Mouse (Mus musculus): ENCODE results near the gene Mfn2. TPM values are rescaled to one million over a fixed set of nuclear protein-coding genes. Genes with fewer than 3 reads are reported as not detected.

Gene Mfn2
- polyA plus RNA-seq, 1 experiment from 2014 or later, result 45.4 TPM

DNA sequence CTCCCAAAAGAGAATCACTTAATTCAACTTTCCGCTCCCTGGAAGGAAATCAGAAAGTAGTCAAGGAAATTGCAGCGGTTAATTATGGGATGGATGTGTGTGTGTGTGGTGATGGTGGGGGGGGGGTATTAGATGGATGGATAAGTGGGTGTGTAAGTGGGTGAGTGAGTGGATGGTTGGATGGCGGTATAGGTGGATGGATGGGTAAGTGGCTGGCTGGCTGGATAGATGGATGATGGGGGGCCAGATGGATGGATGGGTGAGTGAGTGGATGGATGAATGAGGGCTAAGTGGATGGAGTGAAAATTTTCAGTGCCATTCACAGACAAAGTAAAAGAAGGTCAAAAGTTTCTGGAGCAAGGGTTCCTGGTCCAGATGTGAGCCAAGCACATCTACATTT is 32.5 kb upstream of the Mfn2 start:
- WGBS, result 51% methylated on average over 3 of the region's 3 CpGs
- ATAC-seq (ENCODE audit: low FRiP score, low TSS enrichment), result no peak
- peak overlapping the region; percentile 72 for H3K9ac ChIP-seq (replicated peaks; ENCODE audit: low read length)

DNA sequence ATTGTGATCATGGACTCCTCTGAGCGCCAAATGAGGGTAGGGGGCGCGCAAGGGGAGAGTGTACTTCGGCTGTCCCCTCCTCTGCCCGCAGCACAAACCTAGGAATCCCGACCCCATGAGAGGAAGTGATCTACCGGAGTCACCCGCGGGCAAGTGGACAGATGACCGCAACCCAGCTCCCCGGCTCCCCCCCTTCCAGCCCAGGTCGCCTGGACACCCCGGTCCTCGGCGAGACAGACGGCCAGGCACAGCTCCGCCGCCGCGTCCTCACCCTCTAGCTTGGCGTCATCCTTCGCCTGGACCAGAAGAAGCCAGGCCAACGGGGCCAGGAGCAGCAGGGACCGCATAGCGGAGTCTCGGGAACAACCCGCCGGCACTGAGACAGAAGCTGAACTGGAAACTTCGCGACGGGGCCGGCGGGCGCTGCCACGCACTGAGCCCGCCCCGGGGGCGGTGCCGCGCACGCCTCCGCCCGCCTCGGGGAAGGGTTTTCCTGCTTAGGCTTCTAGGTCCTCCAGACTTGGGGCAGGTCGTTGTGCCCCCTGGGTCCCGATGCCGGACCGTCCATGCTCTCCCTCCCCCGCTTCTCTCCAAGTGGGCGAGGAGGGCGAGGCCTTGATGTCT is 31.9 kb upstream of the Mfn2 start, which contains the start of gene Plod1:
Plod1 (minus strand) TSS at position 437 of the 624 bp plus-strand sequence.
- H3K27me3 ChIP-seq (ENCODE audit: insufficient read depth, low read length), result no peaks in the 10 kb centered on the region
- H3K4me3 ChIP-seq (ENCODE audit: low read length), result peak within 1 kb of the TSS; percentile 63
- H3K4me1 ChIP-seq (ENCODE audit: insufficient read depth, low read length), result peaks cover 49% of the 10 kb centered on the region
- peak within 1 kb of the TSS; percentile 69 for H3K4me2 ChIP-seq (replicated peaks; ENCODE audit: low read depth, low read length)
- no peaks in the 10 kb centered on the region for H3K9me3 ChIP-seq (ENCODE audit: low read length)
- H3K36me3 ChIP-seq (ENCODE audit: insufficient read depth, low read length), result no peaks in the 10 kb centered on the region
- peak within 1 kb of the TSS; percentile 72 for H3K9ac ChIP-seq (replicated peaks; ENCODE audit: low read length)
- ATAC-seq (ENCODE audit: low FRiP score, low TSS enrichment), result peak; percentile 69
- 0% methylated on average over 51 of the region's 51 CpGs for WGBS
- peak within 1 kb of the TSS; percentile 67 for H3K27ac ChIP-seq (ENCODE audit: low read length)

More for the DNA sequence above, 32.5 kb upstream of the Mfn2 start:
- Histone ChIP-seq H3K4me1 (ENCODE audit: insufficient read depth, low read length) (peaks cover 54% of the 10 kb centered on the region), H3K9me3 (ENCODE audit: low read length) (no peaks in the 10 kb centered on the region), H3K27ac (ENCODE audit: low read length) (no peak overlapping the region), H3K36me3 (ENCODE audit: insufficient read depth, low read length) (no peaks in the 10 kb centered on the region), H3K27me3 (ENCODE audit: insufficient read depth, low read length) (no peaks in the 10 kb centered on the region), H3K4me3 (ENCODE audit: low read length) (peak overlapping the region; percentile 63), H3K4me2 (replicated peaks; ENCODE audit: low read depth, low read length) (peak overlapping the region; percentile 69)

DNA sequence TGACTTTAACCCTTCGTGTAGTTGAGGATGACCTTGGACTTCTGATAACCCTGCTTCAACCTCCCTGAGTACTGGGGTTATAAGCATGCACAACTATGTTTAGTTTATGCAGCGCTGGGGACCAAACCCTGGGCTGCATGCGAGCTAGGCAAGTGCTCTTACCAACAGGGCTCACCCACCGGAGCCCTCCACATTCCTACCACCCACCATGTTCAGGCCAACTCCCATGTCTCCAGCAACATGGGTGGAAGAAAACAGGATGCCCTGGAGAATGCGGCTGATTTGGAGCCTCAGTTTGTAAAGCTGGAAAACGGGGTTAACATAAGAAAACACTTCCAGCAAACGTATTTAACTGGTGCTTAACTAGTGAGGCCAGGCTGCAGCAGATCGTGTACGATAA is 31.4 kb upstream of the Mfn2 start:
- ATAC-seq (ENCODE audit: low FRiP score, low TSS enrichment), result no peak
- Histone ChIP-seq H3K9me3 (ENCODE audit: low read length) (no peaks in the 10 kb centered on the region), H3K27ac (ENCODE audit: low read length) (no peak overlapping the region), H3K4me3 (ENCODE audit: low read length) (peak overlapping the region; percentile 63), H3K4me2 (replicated peaks; ENCODE audit: low read depth, low read length) (peak overlapping the region; percentile 69), H3K36me3 (ENCODE audit: insufficient read depth, low read length) (no peaks in the 10 kb centered on the region), H3K4me1 (ENCODE audit: insufficient read depth, low read length) (peaks cover 49% of the 10 kb centered on the region), H3K27me3 (ENCODE audit: insufficient read depth, low read length) (no peaks in the 10 kb centered on the region), H3K9ac (replicated peaks; ENCODE audit: low read length) (peak overlapping the region; percentile 72)
- WGBS, result 21% methylated on average over 9 of the region's 9 CpGs

DNA sequence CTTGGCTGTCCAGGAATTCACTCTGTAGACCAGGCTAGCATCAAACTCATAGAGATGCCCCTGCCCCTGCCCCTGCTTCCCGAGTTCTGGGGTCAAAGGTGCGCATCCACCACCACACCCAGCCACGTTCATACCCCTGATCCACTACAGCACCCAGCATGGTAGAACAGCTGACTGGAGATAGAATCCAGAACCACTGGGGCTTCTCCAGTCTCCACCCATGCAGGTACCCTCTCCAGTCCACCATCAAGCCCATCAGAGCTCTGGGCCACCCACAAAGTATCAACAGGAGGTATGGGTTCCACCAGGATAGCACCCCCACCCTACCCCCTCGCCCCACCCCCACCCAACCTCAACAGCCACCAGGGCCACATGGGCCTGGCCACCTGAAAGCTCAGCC is 30.1 kb upstream of the Mfn2 start:
- H3K27me3 ChIP-seq (ENCODE audit: insufficient read depth, low read length), result no peaks in the 10 kb centered on the region
- H3K36me3 ChIP-seq (ENCODE audit: insufficient read depth, low read length), result no peaks in the 10 kb centered on the region
- H3K4me2 ChIP-seq (replicated peaks; ENCODE audit: low read depth, low read length), result no peak overlapping the region
- no peak overlapping the region for H3K27ac ChIP-seq (ENCODE audit: low read length)
- no peak overlapping the region for H3K4me3 ChIP-seq (ENCODE audit: low read length)
- H3K9me3 ChIP-seq (ENCODE audit: low read length), result no peaks in the 10 kb centered on the region
- peaks cover 42% of the 10 kb centered on the region for H3K4me1 ChIP-seq (ENCODE audit: insufficient read depth, low read length)
- H3K9ac ChIP-seq (replicated peaks; ENCODE audit: low read length), result 0 out of 2 replicates have a peak overlapping the region, but pooled peaks have one; percentile 4
- ATAC-seq (ENCODE audit: low FRiP score, low TSS enrichment), result no peak
- WGBS, result 85% methylated on average over 4 of the region's 4 CpGs

DNA sequence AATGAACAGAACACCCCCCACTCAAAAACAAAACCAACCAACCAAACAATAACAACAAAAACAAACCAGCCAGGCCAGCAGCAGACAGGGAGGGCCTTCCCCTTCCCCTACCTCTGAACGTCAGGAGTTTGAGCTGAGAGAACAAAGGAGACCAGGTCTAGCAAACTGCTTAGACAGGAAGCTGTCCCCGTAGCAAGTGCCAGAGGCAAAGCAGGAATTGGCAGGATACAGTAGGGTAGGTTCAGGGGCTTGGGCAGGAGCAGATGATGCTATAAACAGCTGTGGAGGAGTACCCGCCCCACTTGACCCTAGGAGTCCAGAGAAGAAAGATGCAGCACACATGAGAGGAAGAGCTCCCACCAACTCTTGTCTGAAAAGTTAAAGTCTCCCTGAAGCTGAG is 29.6 kb upstream of the Mfn2 start:
- no peak for ATAC-seq (ENCODE audit: low FRiP score, low TSS enrichment)
- H3K9ac ChIP-seq (replicated peaks; ENCODE audit: low read length), result peak overlapping the region; percentile 4; the same call in 1 of the 2 replicates
- H3K36me3 ChIP-seq (ENCODE audit: insufficient read depth, low read length), result no peaks in the 10 kb centered on the region
- H3K9me3 ChIP-seq (ENCODE audit: low read length), result no peaks in the 10 kb centered on the region
- WGBS, result 26% methylated on average over 3 of the region's 3 CpGs
- H3K4me2 ChIP-seq (replicated peaks; ENCODE audit: low read depth, low read length), result no peak overlapping the region
- H3K27ac ChIP-seq (ENCODE audit: low read length), result no peak overlapping the region
- no peak overlapping the region for H3K4me3 ChIP-seq (ENCODE audit: low read length)
- H3K4me1 ChIP-seq (ENCODE audit: insufficient read depth, low read length), result peaks cover 37% of the 10 kb centered on the region
- no peaks in the 10 kb centered on the region for H3K27me3 ChIP-seq (ENCODE audit: insufficient read depth, low read length)

DNA sequence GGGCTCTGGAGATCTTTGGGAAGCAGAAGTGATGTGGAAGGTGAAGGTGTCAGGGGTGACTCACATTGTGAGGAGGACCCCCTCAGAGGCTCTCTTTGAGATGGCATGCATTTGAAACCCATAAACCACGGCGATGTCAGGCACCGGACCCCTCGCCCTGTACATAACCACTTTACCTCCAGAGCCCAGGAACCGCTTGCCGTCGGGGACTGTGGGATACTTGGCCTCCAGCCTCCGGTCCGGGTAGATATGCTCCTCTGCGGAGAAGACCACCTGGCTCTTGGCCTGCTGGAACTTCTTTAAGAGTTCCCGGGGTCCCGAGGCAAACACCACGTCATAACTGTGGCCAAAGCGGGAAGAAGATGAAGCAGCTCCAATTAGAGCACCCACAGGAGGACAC is 26.4 kb upstream of the Mfn2 start:
- Histone ChIP-seq H3K36me3 (ENCODE audit: insufficient read depth, low read length) (no peaks in the 10 kb centered on the region), H3K9ac (replicated peaks; ENCODE audit: low read length) (no peak overlapping the region), H3K4me3 (ENCODE audit: low read length) (no peak overlapping the region), H3K4me2 (replicated peaks; ENCODE audit: low read depth, low read length) (no peak overlapping the region), H3K27ac (ENCODE audit: low read length) (no peak overlapping the region), H3K4me1 (ENCODE audit: insufficient read depth, low read length) (peaks cover 30% of the 10 kb centered on the region), H3K27me3 (ENCODE audit: insufficient read depth, low read length) (no peaks in the 10 kb centered on the region), H3K9me3 (ENCODE audit: low read length) (no peaks in the 10 kb centered on the region)
- no peak for ATAC-seq (ENCODE audit: low FRiP score, low TSS enrichment)
- 96% methylated on average over 14 of the region's 14 CpGs for WGBS

DNA sequence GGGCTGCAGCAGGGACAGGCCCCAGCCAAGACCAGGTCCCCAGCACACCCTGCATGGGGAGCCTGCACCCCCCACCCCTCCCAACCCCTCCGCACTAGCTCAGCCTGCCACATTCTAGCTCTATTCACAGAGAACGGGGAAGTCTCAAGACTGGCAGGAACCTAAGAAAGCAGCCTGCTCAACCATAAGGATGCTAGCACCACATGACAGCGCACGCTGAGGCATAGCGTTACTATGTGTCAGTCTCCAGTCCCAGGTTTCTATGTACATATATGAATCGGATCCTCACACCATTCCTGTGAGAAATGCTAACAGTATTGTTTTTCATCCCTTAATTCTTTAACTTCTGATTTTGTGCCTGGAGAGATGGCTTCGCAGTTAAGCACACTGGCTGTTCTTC is 24.0 kb upstream of the Mfn2 start:
- WGBS, result 82% methylated on average over 7 of the region's 7 CpGs
- Histone ChIP-seq H3K27ac (ENCODE audit: low read length) (no peak overlapping the region), H3K9ac (replicated peaks; ENCODE audit: low read length) (no peak overlapping the region), H3K4me2 (replicated peaks; ENCODE audit: low read depth, low read length) (no peak overlapping the region), H3K4me3 (ENCODE audit: low read length) (no peak overlapping the region), H3K4me1 (ENCODE audit: insufficient read depth, low read length) (peaks cover 18% of the 10 kb centered on the region), H3K36me3 (ENCODE audit: insufficient read depth, low read length) (peaks cover 9% of the 10 kb centered on the region; the same call in 1 of the 2 replicates), H3K27me3 (ENCODE audit: insufficient read depth, low read length) (no peaks in the 10 kb centered on the region), H3K9me3 (ENCODE audit: low read length) (no peaks in the 10 kb centered on the region)
- ATAC-seq (ENCODE audit: low FRiP score, low TSS enrichment), result no peak

DNA sequence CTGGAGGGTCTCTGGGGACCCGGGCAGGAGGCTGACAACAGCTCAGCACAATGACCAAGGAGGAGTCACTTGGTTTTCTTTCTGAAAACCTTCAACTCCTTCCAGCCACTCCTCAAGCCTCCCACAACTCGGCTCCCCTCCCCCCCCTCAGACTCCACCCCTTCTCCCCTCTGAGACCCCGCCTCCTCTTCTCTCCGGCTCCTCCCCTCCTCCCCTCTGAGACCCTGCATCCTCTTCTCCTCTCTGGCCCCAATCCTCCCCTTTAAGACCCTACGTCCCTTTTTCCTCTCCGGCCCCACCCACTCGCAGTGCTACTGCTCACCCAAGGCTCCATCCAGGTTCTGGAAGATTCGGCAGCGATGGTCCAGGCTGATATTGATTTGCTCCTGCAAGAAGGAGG is 23.6 kb upstream of the Mfn2 start:
- no peaks in the 10 kb centered on the region for H3K9me3 ChIP-seq (ENCODE audit: low read length)
- H3K9ac ChIP-seq (replicated peaks; ENCODE audit: low read length), result no peak overlapping the region
- H3K4me3 ChIP-seq (ENCODE audit: low read length), result no peak overlapping the region
- no peak; the same call in 1 of the 2 replicates for ATAC-seq (ENCODE audit: low FRiP score, low TSS enrichment)
- H3K27ac ChIP-seq (ENCODE audit: low read length), result no peak overlapping the region
- H3K4me1 ChIP-seq (ENCODE audit: insufficient read depth, low read length), result peaks cover 15% of the 10 kb centered on the region
- H3K4me2 ChIP-seq (replicated peaks; ENCODE audit: low read depth, low read length), result no peak overlapping the region
- 17% methylated on average over 9 of the region's 9 CpGs for WGBS
- H3K27me3 ChIP-seq (ENCODE audit: insufficient read depth, low read length), result no peaks in the 10 kb centered on the region
- H3K36me3 ChIP-seq (ENCODE audit: insufficient read depth, low read length), result peaks cover 13% of the 10 kb centered on the region; the same call in 1 of the 2 replicates

DNA sequence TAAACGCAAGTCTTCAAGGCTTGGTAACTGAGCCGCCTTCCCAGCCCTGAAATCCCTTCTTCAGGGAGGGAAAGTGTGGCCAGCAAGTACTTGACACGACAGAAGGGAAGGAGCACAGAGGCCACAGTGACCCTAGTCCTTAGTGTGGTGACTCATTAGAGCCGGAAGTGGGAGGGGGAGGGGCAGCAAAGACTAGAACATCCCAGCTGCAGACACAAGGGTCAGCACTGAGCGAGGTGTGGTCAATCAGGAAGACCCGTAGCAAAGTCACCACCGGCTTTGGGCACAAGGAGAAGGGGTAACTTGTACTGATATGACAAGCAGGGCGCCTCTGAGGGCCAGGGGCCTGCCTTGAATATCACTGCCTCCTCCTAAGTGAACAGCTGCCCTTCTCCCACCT is 23.2 kb upstream of the Mfn2 start:
- no peak overlapping the region for H3K4me3 ChIP-seq (ENCODE audit: low read length)
- H3K36me3 ChIP-seq (ENCODE audit: insufficient read depth, low read length), result peaks cover 15% of the 10 kb centered on the region; the same call in 1 of the 2 replicates
- peaks cover 11% of the 10 kb centered on the region for H3K4me1 ChIP-seq (ENCODE audit: insufficient read depth, low read length)
- no peaks in the 10 kb centered on the region for H3K27me3 ChIP-seq (ENCODE audit: insufficient read depth, low read length)
- peak; percentile 13; the same call in 1 of the 2 replicates for ATAC-seq (ENCODE audit: low FRiP score, low TSS enrichment)
- no peak overlapping the region for H3K9ac ChIP-seq (replicated peaks; ENCODE audit: low read length)
- no peak overlapping the region for H3K27ac ChIP-seq (ENCODE audit: low read length)
- WGBS, result 37% methylated on average over 8 of the region's 8 CpGs
- no peaks in the 10 kb centered on the region for H3K9me3 ChIP-seq (ENCODE audit: low read length)
- no peak overlapping the region for H3K4me2 ChIP-seq (replicated peaks; ENCODE audit: low read depth, low read length)

DNA sequence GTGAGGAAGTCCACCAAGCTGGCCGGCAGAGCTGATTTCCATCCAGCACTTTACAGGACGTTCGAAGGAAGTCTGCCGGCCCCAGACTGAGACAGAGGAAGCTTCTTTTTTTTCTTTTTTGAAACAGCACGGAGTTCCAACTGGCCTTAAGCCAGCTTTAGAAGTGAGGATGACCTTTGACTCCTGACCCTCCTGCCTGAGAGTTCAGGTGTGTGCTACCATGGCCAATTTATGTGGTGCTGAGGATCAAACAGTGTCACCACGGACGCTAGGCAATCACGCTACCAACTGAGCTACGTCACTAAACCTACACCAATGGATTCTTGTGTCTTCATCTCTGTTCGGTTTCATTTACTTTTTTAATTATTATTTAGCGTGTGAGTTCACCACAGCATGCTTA is 17.8 kb upstream of the Mfn2 start:
- no peak overlapping the region for H3K4me2 ChIP-seq (replicated peaks; ENCODE audit: low read depth, low read length)
- H3K4me3 ChIP-seq (ENCODE audit: low read length), result no peak overlapping the region
- no peak overlapping the region for H3K27ac ChIP-seq (ENCODE audit: low read length)
- H3K9me3 ChIP-seq (ENCODE audit: low read length), result no peaks in the 10 kb centered on the region
- peaks cover 21% of the 10 kb centered on the region for H3K36me3 ChIP-seq (ENCODE audit: insufficient read depth, low read length)
- ATAC-seq (ENCODE audit: low FRiP score, low TSS enrichment), result no peak
- H3K27me3 ChIP-seq (ENCODE audit: insufficient read depth, low read length), result no peaks in the 10 kb centered on the region
- H3K4me1 ChIP-seq (ENCODE audit: insufficient read depth, low read length), result no peaks in the 10 kb centered on the region
- WGBS, result 75% methylated on average over 11 of the region's 11 CpGs
- H3K9ac ChIP-seq (replicated peaks; ENCODE audit: low read length), result no peak overlapping the region

Measured in kidney, embryonic 16.5 days (tissue).